Mouse (Mus musculus) urinary bladder, postnatal 10 days (tissue): ENCODE results near the gene Gjb2.
"Not testable (repeated sequence)": the region's sequence is repeated elsewhere in the genome, so short reads cannot be mapped to it uniquely, and the experiment has no call there.

Experiments
- DNase-seq: peaks from one replicate; pipeline ENCODE4 v3.0.0; 2022; ENCODE audit warnings: low spot score

Gene Gjb2

GRCm38 (mm10) chr14:57104106-57105023 is at the start of gene Gjb2:
Gene Gjb2, minus strand, starts transcription at chr14:57104702.
- no peak for DNase-seq

- DNase-seq, result no peak
Observed at GRCm38 (mm10) chr14:57145741-57146140, 41.2 kb upstream of the Gjb2 start.

GRCm38 (mm10) chr14:57135265-57135664 is 30.8 kb upstream of the Gjb2 start:
- DNase-seq, result no peak

GRCm38 (mm10) chr14:57133161-57133661 is 28.7 kb upstream of the Gjb2 start, which contains the start of gene Gjb6:
Gene Gjb6, minus strand, starts transcription at chr14:57133611.
- DNase-seq, result no peak

- DNase-seq, result no peak
Observed at GRCm38 (mm10) chr14:57127383-57127782, 22.9 kb upstream of the Gjb2 start.

- no peak for DNase-seq
Observed at GRCm38 (mm10) chr14:57122295-57122694, 17.8 kb upstream of the Gjb2 start.

- no peak for DNase-seq
Observed at GRCm38 (mm10) chr14:57115823-57116544, 11.5 kb upstream of the Gjb2 start, which contains the start of gene Gm4491. Gene Gm4491, minus strand, starts transcription at chr14:57115883.

GRCm38 (mm10) chr14:57109194-57109593 is 4.7 kb upstream of the Gjb2 start:
- DNase-seq, result no peak

GRCm38 (mm10) chr14:57107916-57108315 is 3.4 kb upstream of the Gjb2 start:
- no peak for DNase-seq

GRCm38 (mm10) chr14:57107091-57107490 is 2.6 kb upstream of the Gjb2 start:
- DNase-seq, result no peak

GRCm38 (mm10) chr14:57105721-57106120 is 1.2 kb upstream of the Gjb2 start:
- no peak for DNase-seq

- DNase-seq, result no peak
Observed at GRCm38 (mm10) chr14:57105111-57105510, 609 bp upstream of the Gjb2 start.

GRCm38 (mm10) chr14:57103711-57104105 is 794 bp downstream of the Gjb2 start:
- DNase-seq, result no peak

GRCm38 (mm10) chr14:57103121-57103520 is 1.4 kb downstream of the Gjb2 start:
- no peak for DNase-seq

- no peak for DNase-seq
Observed at GRCm38 (mm10) chr14:57101623-57102022, 2.9 kb downstream of the Gjb2 start.

- DNase-seq, result no peak
Observed at GRCm38 (mm10) chr14:57095855-57096254, 8.6 kb downstream of the Gjb2 start.

GRCm38 (mm10) chr14:57093029-57093428 is 11.5 kb downstream of the Gjb2 start:
- DNase-seq, result no peak

GRCm38 (mm10) chr14:57090001-57090400 is 14.5 kb downstream of the Gjb2 start:
- no peak for DNase-seq

- DNase-seq, result no peak
Observed at GRCm38 (mm10) chr14:57089107-57089506, 15.4 kb downstream of the Gjb2 start.

- no peak for DNase-seq
Observed at GRCm38 (mm10) chr14:57084180-57084668, 20.3 kb downstream of the Gjb2 start.

GRCm38 (mm10) chr14:57082863-57083262 is 21.6 kb downstream of the Gjb2 start:
- DNase-seq, result no peak

- no peak for DNase-seq
Observed at GRCm38 (mm10) chr14:57075537-57075936, 29.0 kb downstream of the Gjb2 start.

GRCm38 (mm10) chr14:57069906-57070305 is 34.6 kb downstream of the Gjb2 start:
- DNase-seq, result not testable (repeated sequence)
